Mouse (Mus musculus): ENCODE measurements around the gene Cflar.
A peak's percentile ranks its signal among the peaks of the same experiment; 100 is the strongest.
"Not testable (repeated sequence)": the region's sequence is repeated elsewhere in the genome, so short reads cannot be mapped to it uniquely, and the experiment has no call there.

The Cflar gene

GRCm38 (mm10) chr1:58727747-58728589 is 16.7 kb downstream of the Cflar start:
- no peak for DNase-seq (ENCODE audit: low spot score)

- DNase-seq (ENCODE audit: low spot score) = no peak
Measured at GRCm38 (mm10) chr1:58728590-58728868, 17.2 kb downstream of the Cflar start.

DNA sequence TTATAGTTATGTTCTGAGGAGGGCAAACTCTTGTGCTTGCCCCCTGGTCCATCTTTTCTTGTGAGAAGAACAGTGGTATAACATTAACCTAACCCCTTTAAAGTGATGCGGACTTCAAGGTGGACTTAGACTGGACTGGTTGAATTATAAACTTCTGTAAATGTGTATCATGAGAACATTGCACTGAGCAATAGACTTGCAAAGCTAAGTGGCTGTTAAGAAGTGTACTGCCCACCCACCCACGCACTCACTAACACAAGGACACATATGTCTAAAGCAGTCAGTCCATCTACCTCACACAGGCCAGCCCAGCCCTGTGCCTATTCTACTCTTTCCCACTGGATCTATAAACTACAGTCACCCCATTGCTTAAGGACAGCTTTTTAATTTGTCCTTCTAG is 22.3 kb downstream of the Cflar start:
- DNase-seq (ENCODE audit: low spot score) = no peak

DNA sequence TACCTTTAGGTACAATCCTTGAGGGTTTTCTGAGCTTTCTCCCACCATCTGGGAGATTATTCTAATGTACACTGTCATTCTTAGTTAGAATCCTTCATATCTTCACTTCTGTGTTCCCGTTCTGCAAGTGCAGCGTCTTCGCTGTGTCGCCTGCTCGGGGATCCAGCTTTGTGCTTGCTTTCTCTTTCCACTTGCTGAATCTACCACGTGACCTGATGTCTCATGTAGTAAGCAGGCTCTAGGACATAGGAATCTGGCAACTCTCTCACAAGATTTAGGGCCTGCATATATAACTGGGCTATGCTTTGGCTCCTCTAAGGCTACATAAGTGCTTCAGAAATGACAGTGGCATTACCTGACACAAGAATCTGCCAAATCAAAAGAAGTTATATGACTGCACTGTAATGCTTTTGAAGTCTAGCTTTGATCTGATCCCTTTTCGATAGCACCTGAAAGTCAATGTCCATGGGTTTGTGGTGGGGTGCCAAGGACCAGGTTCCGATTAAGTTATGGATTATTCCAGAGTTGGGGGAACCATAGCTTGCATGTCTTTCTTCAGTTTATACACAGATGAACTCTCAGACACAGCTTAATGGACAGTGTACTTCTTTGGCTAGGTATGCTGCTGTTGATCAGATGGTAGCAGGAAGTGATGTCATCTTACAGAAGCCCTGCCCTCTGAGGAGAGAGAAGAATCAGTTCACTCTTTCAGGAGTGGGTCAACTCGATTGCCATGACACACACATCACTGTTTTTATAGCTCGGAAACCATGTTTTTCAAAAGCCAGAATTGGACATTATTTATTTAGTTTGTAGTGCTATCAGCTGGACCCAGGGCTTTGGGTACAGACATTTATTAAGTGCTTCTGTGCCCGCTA is 23.0 kb downstream of the Cflar start:
- DNase-seq (ENCODE audit: low spot score) = no peak

GRCm38 (mm10) chr1:58735962-58736361 is 24.7 kb downstream of the Cflar start:
- no peak for DNase-seq (ENCODE audit: low spot score)

- DNase-seq (ENCODE audit: low spot score) = no peak
Measured at GRCm38 (mm10) chr1:58736968-58737367, 25.7 kb downstream of the Cflar start.

DNA sequence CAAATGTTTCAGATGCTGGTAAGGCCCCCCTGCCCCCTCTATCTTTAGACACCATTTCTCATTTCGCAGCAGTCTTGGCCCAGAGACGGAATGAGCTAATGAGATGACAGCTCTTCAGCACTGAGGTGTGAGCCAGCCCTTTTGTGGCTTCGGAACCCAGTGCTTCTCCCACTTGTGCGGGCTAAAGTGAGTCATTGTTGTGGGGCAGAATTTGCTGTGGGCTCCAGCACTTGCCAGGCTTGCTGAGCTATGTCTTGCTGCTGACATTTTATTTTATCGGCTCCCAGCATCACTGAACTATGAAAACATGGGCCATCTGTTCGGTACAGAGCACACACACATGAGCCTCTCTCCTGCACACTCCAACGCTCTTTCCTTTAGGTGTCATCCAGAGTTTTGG is 28.2 kb downstream of the Cflar start:
- DNase-seq (ENCODE audit: low spot score) = no peak

DNA sequence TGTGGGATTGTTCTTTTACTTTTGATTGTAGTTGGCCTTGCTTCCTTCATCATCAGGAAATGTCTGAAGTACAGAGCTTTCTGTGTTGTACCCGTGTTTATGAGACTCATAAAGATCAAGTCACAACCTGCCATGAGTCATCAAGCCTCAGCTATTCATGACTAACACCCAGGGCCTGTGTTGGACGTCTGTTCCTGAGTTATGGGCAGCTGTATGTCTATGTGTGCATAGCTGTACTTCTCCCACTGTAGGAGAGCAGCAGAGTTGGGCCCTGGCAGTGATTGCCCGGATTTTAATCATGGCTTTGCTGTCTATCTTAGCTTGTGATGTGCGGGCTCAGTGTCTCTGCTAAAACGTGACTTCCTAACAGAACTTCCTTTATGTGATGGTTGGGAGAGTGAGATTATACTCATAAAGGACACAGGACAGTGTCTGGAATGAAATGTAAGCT is 31.3 kb downstream of the Cflar start:
- DNase-seq (ENCODE audit: low spot score) = no peak

DNA sequence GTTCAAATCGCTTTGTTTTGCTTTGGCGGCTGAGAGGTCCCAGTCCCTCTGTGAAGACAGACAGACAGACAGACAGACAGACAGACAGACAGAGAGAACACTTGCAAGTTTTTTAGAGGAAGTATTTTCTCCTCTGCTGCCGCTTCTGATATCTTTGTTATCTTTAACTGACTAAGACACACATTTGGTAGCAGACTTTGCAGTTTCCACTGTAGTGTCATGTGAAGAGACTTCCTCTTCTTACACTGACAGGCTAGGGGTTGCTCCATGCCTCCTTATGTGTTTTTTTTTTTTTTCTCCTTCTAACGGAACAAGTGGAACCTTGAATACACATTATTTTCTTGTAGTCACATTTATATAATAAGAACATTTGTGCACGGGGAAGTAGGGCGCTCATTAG is 31.9 kb downstream of the Cflar start:
- no peak for DNase-seq (ENCODE audit: low spot score)

GRCm38 (mm10) chr1:58744645-58745044 is 33.3 kb downstream of the Cflar start:
- DNase-seq (ENCODE audit: low spot score) = no peak

GRCm38 (mm10) chr1:58746880-58747279 is 35.6 kb downstream of the Cflar start:
- DNase-seq (ENCODE audit: low spot score) = no peak

- no peak for DNase-seq (ENCODE audit: low spot score)
Measured at GRCm38 (mm10) chr1:58759451-58759850, 48.1 kb downstream of the Cflar start.

GRCm38 (mm10) chr1:58760581-58760980 is 49.3 kb downstream of the Cflar start:
- DNase-seq (ENCODE audit: low spot score) = no peak

GRCm38 (mm10) chr1:58761391-58762275 is 50.3 kb downstream of the Cflar start:
- peak; percentile 21 for DNase-seq (ENCODE audit: low spot score)

GRCm38 (mm10) chr1:58762576-58762975 is 51.3 kb downstream of the Cflar start:
- no peak for DNase-seq (ENCODE audit: low spot score)

GRCm38 (mm10) chr1:58766446-58766845 is 55.1 kb downstream of the Cflar start:
- DNase-seq (ENCODE audit: low spot score) = not testable (repeated sequence)

DNA sequence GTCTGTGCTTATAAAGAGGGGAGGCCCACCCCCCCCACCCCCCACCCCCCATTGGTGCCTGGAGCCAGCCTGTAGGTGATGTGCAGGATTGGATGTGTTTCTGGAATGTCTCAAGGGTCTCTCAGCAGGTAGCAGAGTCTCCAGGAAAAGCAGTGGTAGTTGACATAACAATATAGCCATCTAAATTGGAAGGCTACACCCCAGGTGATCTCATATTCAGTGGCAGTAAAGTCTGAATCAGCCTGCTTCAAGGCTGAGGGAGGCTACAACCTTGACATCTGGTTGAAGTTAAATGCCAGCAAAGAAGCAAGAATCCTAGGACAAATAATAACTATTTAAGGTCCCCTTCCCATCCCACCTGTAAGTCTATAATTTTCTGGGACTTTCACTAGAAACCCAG is 57.8 kb downstream of the Cflar start:
- DNase-seq (ENCODE audit: low spot score) = no peak

DNA sequence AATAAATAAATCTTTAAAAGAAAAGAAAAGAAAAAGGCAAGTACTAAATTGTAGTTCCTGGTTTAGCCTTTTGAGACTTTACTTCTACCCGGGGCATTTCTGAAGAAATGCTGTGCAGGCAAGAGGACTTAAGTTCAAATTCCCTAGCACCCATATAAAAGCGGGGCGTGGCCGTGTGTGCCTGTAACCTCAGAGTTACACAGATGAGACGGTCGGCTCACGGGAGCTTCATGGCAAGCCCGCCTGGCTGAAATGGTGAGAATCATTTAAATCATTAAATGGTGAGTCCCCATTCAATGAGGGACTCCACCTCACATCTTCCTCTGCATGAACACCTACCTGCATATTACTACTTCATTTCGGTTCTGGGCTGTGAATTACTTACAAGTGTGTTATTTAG is 58.4 kb downstream of the Cflar start:
- DNase-seq (ENCODE audit: low spot score) = no peak

- no peak for DNase-seq (ENCODE audit: low spot score)
Measured at GRCm38 (mm10) chr1:58770111-58770720, 58.9 kb downstream of the Cflar start.

DNA sequence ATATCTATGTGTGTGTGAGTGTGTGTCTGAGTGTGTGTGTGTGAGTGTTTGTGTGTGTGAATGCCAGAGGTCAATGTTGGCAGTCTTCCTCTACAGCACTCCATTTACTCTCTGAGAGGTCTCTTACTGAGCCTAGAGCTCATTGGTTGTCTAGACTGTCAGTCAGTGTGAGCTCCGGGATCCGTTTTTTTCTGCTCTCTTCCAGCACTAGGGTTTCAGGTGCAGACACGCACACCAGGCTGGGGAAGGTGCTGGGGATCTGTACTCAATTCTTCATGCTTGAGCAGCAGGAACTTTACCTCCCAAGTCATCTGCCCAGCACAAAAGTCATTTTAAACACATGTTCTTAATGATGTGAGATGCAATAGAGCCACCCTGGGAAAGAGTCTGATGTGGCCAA is 60.8 kb downstream of the Cflar start:
- no peak for DNase-seq (ENCODE audit: low spot score)

DNA sequence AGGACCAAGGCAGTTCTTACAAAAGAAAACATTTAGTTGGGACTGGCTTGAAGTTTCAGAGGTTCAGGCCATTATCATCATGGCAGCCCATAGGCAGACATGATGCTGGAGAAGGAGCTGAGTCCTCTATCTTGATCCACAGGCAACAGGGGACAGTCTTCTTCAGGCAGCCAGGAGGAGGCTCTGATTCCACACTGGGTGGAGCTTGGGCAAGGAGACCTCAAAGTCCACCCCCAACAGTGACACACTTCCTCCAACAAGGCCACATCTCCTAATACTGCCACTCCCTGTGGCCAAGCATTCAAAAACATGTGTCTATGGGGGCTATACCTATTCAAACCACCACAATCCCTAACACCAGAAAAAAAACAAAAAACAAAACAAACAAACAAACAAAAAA is 62.0 kb downstream of the Cflar start:
- no peak for DNase-seq (ENCODE audit: low spot score)

- no peak for DNase-seq (ENCODE audit: low spot score)
Measured at GRCm38 (mm10) chr1:58773905-58774304, 62.6 kb downstream of the Cflar start.

All from ovary, postnatal 36 days (tissue).